Mouse (Mus musculus) heart, embryonic 12.5 days (tissue): Measurements from ENCODE around the gene Mad1l1. TPM values are rescaled to one million over a fixed set of nuclear protein-coding genes. Genes with fewer than 3 reads are reported as not detected.
A peak's percentile ranks its signal among the peaks of the same experiment; 100 is the strongest.

Experiments used
- ATAC-seq: fragments of 200-750 bp; cut with Nextera tagmentation; 2 replicates; pipeline ENCODE4 v1.8.0; 2017; ENCODE audit warnings: moderate TSS enrichment, moderate library complexity; ENCODE audit not compliant: insufficient number of reproducible peaks, low FRiP score
- H3K27ac ChIP-seq: fragments of 300-500 bp; sonication (generic); 2 replicates; pipeline ENCODE4 v1.5.1; 2016; ENCODE audit warnings: mild to moderate bottlenecking, moderate library complexity; ENCODE audit not compliant: poor library complexity, severe bottlenecking
- H3K27me3 ChIP-seq: fragments of 300-500 bp; sonication (generic); replicated peaks from 2 replicates; pipeline ENCODE4 v1.6.1; 2016; ENCODE audit warnings: mild to moderate bottlenecking, moderate library complexity
- H3K36me3 ChIP-seq: fragments of 300-500 bp; sonication (generic); 2 replicates; pipeline ENCODE4 v1.6.1; 2016; ENCODE audit warnings: mild to moderate bottlenecking, moderate library complexity
- H3K4me1 ChIP-seq: fragments of 300-500 bp; sonication (generic); replicated peaks from 2 replicates; pipeline ENCODE4 v1.6.1; 2016; ENCODE audit warnings: mild to moderate bottlenecking
- H3K4me2 ChIP-seq: fragments of 300-500 bp; sonication (generic); 2 replicates; pipeline ENCODE4 v1.6.1; 2016; ENCODE audit warnings: mild to moderate bottlenecking, moderate library complexity
- H3K4me3 ChIP-seq: fragments of 300-500 bp; sonication (generic); 2 replicates; pipeline ENCODE4 v1.5.1; 2016; ENCODE audit warnings: mild to moderate bottlenecking
- H3K9ac ChIP-seq: fragments of 300-500 bp; sonication (generic); 2 replicates; pipeline ENCODE4 v1.6.1; 2016; ENCODE audit warnings: mild to moderate bottlenecking, moderate library complexity
- H3K9me3 ChIP-seq: fragments of 300-500 bp; sonication (generic); replicated peaks from 2 replicates; pipeline ENCODE4 v1.6.1; 2016; ENCODE audit warnings: mild to moderate bottlenecking, moderate library complexity
- WGBS: fragments of 180-500 bp; shearing (Covaris S2); methylation state at CpG from one replicate; pipeline ENCODE4 v1.1.7; 2016; 5-methylcytosine and 5-hydroxymethylcytosine counted together
- polyA plus RNA-seq: library from polyadenylated mRNA; unstranded; fragments of >200 nt; fragmentation: Nextera tagmentation; extraction: Ambion mirVana; gene quantifications from 2 replicates; pipeline ENCODE4 v1.2.1, GENCODE M21; 2016

Mad1l1 gene
- polyA plus RNA-seq, 1 experiment from 2014 or later: 26.3 TPM

DNA sequence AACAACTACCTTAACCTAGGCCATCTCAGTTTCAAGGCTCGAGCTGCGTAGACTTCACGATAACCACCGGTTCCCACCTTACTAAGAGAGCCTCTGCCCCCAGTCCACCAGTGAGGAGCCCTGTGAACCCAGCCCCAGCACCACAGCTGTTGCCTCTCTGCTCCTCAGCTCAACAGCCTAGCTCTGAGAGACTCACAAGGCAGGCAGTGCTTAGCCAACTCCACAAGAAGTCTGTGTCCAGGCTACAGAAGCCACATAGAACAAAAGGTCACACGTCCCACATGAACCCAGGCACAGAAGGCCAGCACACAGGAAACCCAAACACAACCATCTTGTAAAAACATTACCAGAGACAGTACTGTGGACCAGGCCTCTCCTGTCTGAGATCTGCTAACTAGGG, 62.7 kb downstream of the Mad1l1 start:
- Histone ChIP-seq H3K4me1 (peaks cover 4% of the 10 kb centered on the region), H3K27ac (no peak overlapping the region), H3K9me3 (no peaks in the 10 kb centered on the region), H3K27me3 (peaks cover 82% of the 10 kb centered on the region), H3K36me3 (peaks cover 16% of the 10 kb centered on the region; the same call in 1 of the 2 replicates), H3K4me3 (no peak overlapping the region), H3K9ac (no peak overlapping the region), H3K4me2 (no peak overlapping the region)
- WGBS: 92% methylated on average over 5 of the region's 5 CpGs
- no peak for ATAC-seq

- no peaks in the 10 kb centered on the region for H3K4me1 ChIP-seq
- peaks cover 77% of the 10 kb centered on the region for H3K27me3 ChIP-seq
- no peak for ATAC-seq
- H3K36me3 ChIP-seq: peaks cover 16% of the 10 kb centered on the region; the same call in 1 of the 2 replicates
- H3K9ac ChIP-seq: no peak overlapping the region
- no peak overlapping the region for H3K4me3 ChIP-seq
- 86% methylated on average over 3 of the region's 3 CpGs for WGBS
- H3K27ac ChIP-seq: no peak overlapping the region
- H3K4me2 ChIP-seq: no peak overlapping the region
- H3K9me3 ChIP-seq: no peaks in the 10 kb centered on the region
These were observed 63.3 kb downstream of the Mad1l1 start for GRCm38 (mm10) chr5:140258035-140258434.

DNA sequence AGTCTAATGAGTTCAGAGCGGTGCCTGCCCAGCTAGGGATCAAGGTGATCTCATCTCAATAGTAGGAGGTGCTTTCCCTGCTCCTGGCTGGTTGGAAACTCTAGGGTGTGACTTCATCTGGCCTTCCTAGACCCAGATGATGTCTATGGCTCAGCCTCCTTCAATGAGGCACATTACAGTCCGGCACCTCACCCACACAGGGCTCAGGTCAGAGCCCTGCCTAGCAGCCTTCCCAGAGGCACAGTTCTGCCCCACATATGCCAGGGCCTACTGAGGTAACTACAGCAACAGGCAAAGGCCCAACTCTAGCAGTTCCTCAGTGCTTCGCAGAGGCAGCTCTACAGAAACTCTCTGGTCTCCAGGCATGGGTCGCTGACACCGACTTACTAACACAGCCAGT, 63.9 kb downstream of the Mad1l1 start:
- WGBS: 87% methylated on average over 5 of the region's 5 CpGs
- Histone ChIP-seq H3K4me3 (no peak overlapping the region), H3K27me3 (peaks cover 71% of the 10 kb centered on the region), H3K9ac (no peak overlapping the region), H3K4me2 (no peak overlapping the region), H3K9me3 (no peaks in the 10 kb centered on the region), H3K36me3 (peaks cover 16% of the 10 kb centered on the region; the same call in 1 of the 2 replicates), H3K27ac (no peak overlapping the region), H3K4me1 (no peaks in the 10 kb centered on the region)
- no peak for ATAC-seq

DNA sequence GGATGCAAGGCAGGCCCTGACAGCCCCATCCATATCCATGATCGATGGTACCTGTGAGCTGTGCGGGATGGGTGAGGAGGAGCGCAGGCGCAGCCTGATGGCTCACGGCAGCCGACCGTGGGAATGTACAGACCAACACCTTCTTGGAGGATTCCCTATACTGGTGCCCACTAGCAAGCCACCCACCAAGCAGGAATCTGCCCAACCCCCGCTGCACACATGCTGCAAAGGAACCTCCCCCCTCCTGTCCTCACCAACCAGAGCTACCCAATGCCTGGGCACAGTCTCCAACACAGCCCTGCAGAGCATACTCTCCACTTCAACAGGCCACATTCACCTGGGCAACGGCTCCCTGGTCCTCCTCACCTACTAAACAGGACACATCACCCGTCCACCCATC, 64.7 kb downstream of the Mad1l1 start:
- Histone ChIP-seq H3K4me2 (no peak overlapping the region), H3K4me1 (no peaks in the 10 kb centered on the region), H3K36me3 (peaks cover 16% of the 10 kb centered on the region; the same call in 1 of the 2 replicates), H3K27ac (no peak overlapping the region), H3K27me3 (peaks cover 63% of the 10 kb centered on the region), H3K9me3 (no peaks in the 10 kb centered on the region), H3K9ac (no peak overlapping the region), H3K4me3 (no peak overlapping the region)
- WGBS: 90% methylated on average over 10 of the region's 10 CpGs
- ATAC-seq: peak; percentile 33; the same call in 1 of the 2 replicates

GRCm38 (mm10) chr5:140255265-140255664, 66.1 kb downstream of the Mad1l1 start:
- 84% methylated on average over 5 of the region's 5 CpGs for WGBS
- no peaks in the 10 kb centered on the region for H3K4me1 ChIP-seq
- no peak overlapping the region for H3K4me2 ChIP-seq
- no peak overlapping the region for H3K9ac ChIP-seq
- H3K4me3 ChIP-seq: no peak overlapping the region
- H3K9me3 ChIP-seq: no peaks in the 10 kb centered on the region
- peaks cover 49% of the 10 kb centered on the region for H3K27me3 ChIP-seq
- no peak for ATAC-seq
- no peak overlapping the region for H3K27ac ChIP-seq
- H3K36me3 ChIP-seq: peaks cover 12% of the 10 kb centered on the region; the same call in 1 of the 2 replicates

DNA sequence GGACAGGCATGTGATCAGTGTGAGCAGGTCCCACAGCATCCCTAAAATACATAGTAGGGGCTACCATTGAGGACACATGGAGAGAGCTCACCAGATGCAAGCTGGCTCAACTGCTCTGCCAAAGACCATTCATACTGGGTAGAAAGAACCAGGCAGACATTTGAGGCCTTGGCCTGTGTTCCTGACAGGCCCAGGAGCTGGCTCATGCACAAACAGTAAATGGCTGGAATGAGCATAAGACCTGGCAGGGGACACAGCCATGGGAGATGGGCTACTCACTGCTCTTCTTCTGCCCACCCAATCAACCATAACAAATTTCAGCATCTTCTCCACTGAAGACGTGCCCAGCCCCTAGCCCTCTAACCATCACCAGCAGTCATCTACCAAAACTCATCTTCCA, 66.7 kb downstream of the Mad1l1 start:
- no peaks in the 10 kb centered on the region for H3K4me1 ChIP-seq
- WGBS: 90% methylated on average over 1 of the region's 1 CpGs
- ATAC-seq: no peak
- H3K9me3 ChIP-seq: no peaks in the 10 kb centered on the region
- H3K4me3 ChIP-seq: no peak overlapping the region
- H3K27me3 ChIP-seq: peaks cover 43% of the 10 kb centered on the region
- no peak overlapping the region for H3K27ac ChIP-seq
- H3K36me3 ChIP-seq: peaks cover 12% of the 10 kb centered on the region; the same call in 1 of the 2 replicates
- no peak overlapping the region for H3K4me2 ChIP-seq
- 0 out of 2 replicates have a peak overlapping the region, but pooled peaks have one; percentile 13 for H3K9ac ChIP-seq

GRCm38 (mm10) chr5:140251989-140252388, 69.4 kb downstream of the Mad1l1 start:
- no peak for ATAC-seq
- peaks cover 3% of the 10 kb centered on the region; the same call in 1 of the 2 replicates for H3K36me3 ChIP-seq
- no peak overlapping the region for H3K4me2 ChIP-seq
- H3K4me3 ChIP-seq: no peak overlapping the region
- H3K4me1 ChIP-seq: no peaks in the 10 kb centered on the region
- H3K27ac ChIP-seq: no peak overlapping the region
- H3K9me3 ChIP-seq: no peaks in the 10 kb centered on the region
- 94% methylated on average over 2 of the region's 2 CpGs for WGBS
- H3K9ac ChIP-seq: no peak overlapping the region
- H3K27me3 ChIP-seq: peaks cover 18% of the 10 kb centered on the region

- no peak for ATAC-seq
- H3K9ac ChIP-seq: no peak overlapping the region
- H3K4me3 ChIP-seq: no peak overlapping the region
- 84% methylated on average over 3 of the region's 3 CpGs for WGBS
- H3K9me3 ChIP-seq: no peaks in the 10 kb centered on the region
- no peak overlapping the region for H3K27ac ChIP-seq
- no peaks in the 10 kb centered on the region for H3K4me1 ChIP-seq
- no peaks in the 10 kb centered on the region for H3K36me3 ChIP-seq
- H3K27me3 ChIP-seq: peaks cover 10% of the 10 kb centered on the region; the same call in 1 of the 2 replicates
- no peak overlapping the region for H3K4me2 ChIP-seq
These were observed 71.0 kb downstream of the Mad1l1 start for GRCm38 (mm10) chr5:140250370-140250769.

DNA sequence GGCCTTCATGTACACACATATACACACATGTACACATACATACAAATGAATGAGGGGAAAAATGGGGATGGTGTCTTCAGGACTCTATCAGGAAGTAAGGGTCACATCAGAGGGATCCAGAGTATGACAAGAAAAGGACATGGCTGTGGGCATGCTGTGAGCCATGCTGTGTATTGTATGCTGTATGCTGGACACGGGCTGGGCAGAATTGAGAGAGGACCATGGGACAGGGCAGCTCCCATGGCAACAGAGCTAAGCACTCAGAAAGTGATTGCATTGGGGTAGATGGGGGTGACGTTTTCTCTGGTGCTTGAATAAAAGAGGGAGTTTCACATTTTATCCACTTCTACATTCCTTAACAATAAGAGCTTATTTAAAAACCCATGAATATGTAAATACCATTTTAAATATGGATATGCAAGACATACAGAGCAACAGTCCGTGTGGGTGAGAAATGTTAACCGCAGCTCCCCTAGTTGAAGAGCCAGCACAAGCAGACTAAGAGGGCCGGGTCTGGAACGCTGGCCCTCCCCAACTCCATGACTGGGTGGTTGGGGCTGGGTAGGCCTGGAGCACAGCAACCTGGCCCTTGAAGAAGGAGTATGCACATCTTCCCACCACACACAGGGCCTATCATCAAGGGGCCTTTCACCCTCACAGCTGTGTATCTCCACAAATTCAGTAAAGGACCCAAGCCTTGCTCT, 71.8 kb downstream of the Mad1l1 start:
- H3K27ac ChIP-seq: no peak overlapping the region
- ATAC-seq: no peak
- no peak overlapping the region for H3K9ac ChIP-seq
- H3K9me3 ChIP-seq: no peaks in the 10 kb centered on the region
- no peak overlapping the region for H3K4me2 ChIP-seq
- peaks cover 4% of the 10 kb centered on the region; the same call in 1 of the 2 replicates for H3K27me3 ChIP-seq
- 88% methylated on average over 6 of the region's 6 CpGs for WGBS
- H3K36me3 ChIP-seq: no peaks in the 10 kb centered on the region
- no peaks in the 10 kb centered on the region for H3K4me1 ChIP-seq
- no peak overlapping the region for H3K4me3 ChIP-seq

DNA sequence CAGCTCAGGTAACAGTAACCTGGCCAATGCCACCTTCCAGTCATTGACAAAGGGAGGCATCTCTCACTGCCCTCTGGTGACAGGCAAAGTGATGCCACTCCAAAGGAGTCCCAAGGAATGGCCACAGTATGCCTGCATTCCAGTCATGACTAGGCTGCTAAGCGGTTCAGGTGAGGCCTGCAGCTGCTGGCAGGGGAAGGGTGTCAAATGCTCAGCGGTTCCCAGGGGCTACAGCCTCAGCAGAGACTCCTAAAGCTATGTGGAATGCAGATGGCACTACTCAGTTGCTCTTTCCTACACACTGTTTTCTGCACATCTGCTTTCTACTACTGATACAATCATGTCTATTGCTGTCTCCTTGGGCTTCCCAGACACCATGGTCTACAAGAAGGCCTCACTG, 73.3 kb downstream of the Mad1l1 start:
- 74% methylated on average over 2 of the region's 2 CpGs for WGBS
- Histone ChIP-seq H3K9ac (no peak overlapping the region), H3K9me3 (no peaks in the 10 kb centered on the region), H3K27me3 (no peaks in the 10 kb centered on the region; the same call in 1 of the 2 replicates), H3K27ac (no peak overlapping the region), H3K4me1 (no peaks in the 10 kb centered on the region), H3K4me3 (no peak overlapping the region), H3K4me2 (no peak overlapping the region), H3K36me3 (no peaks in the 10 kb centered on the region)
- no peak for ATAC-seq

GRCm38 (mm10) chr5:140240235-140240634, 81.1 kb downstream of the Mad1l1 start:
- WGBS: 75% methylated on average over 3 of the region's 3 CpGs
- no peak for ATAC-seq
- H3K4me3 ChIP-seq: no peak overlapping the region
- no peak overlapping the region for H3K27ac ChIP-seq
- H3K9me3 ChIP-seq: no peaks in the 10 kb centered on the region
- no peaks in the 10 kb centered on the region; the same call in 1 of the 2 replicates for H3K4me1 ChIP-seq
- H3K27me3 ChIP-seq: peaks cover 5% of the 10 kb centered on the region; the same call in 1 of the 2 replicates
- H3K9ac ChIP-seq: no peak overlapping the region
- H3K36me3 ChIP-seq: no peaks in the 10 kb centered on the region; the same call in 1 of the 2 replicates
- no peak overlapping the region for H3K4me2 ChIP-seq
